Mouse (Mus musculus) midbrain, embryonic 10.5 days (tissue): ENCODE data around the gene G6pdx. TPM values are rescaled to one million over a fixed set of nuclear protein-coding genes. Genes with fewer than 3 reads are reported as not detected.

Source experiments
- DNase-seq: peaks from one replicate; pipeline ENCODE4 v3.0.0-alpha.2; 2017; ENCODE audit warnings: low spot score
- H3K27ac ChIP-seq: fragments of 300-500 bp; sonication (generic); replicated peaks from 2 replicates; pipeline ENCODE4 v1.5.1; 2016; ENCODE audit warnings: mild to moderate bottlenecking
- H3K27me3 ChIP-seq: fragments of 300-500 bp; sonication (generic); 2 replicates; pipeline ENCODE4 v1.6.1; 2016; ENCODE audit warnings: low read depth, mild to moderate bottlenecking; ENCODE audit not compliant: poor library complexity, severe bottlenecking
- H3K36me3 ChIP-seq: fragments of 300-500 bp; sonication (generic); 2 replicates; pipeline ENCODE4 v1.6.1; 2016; ENCODE audit warnings: mild to moderate bottlenecking, moderate library complexity
- H3K4me1 ChIP-seq: fragments of 300-500 bp; sonication (generic); 2 replicates; pipeline ENCODE4 v1.6.1; 2016
- H3K4me3 ChIP-seq: fragments of 300-500 bp; sonication (generic); 2 replicates; pipeline ENCODE4 v1.5.1; 2016; ENCODE audit warnings: mild to moderate bottlenecking, moderate library complexity
- H3K9me3 ChIP-seq: fragments of 300-500 bp; sonication (generic); replicated peaks from 2 replicates; pipeline ENCODE4 v1.6.1; 2016; ENCODE audit warnings: mild to moderate bottlenecking
- WGBS: fragments of 180-500 bp; shearing (Covaris S2); methylation state at CpG from one replicate; pipeline ENCODE4 v1.1.7; 2016; 5-methylcytosine and 5-hydroxymethylcytosine counted together
- polyA plus RNA-seq: library from polyadenylated mRNA; unstranded; fragments of >200 nt; fragmentation: Nextera tagmentation; extraction: Ambion mirVana; gene quantifications from 2 replicates; pipeline ENCODE4 v1.2.1, GENCODE M21; 2016

G6pdx gene
- polyA plus RNA-seq, 1 experiment from 2014 or later: 54.6 TPM

- peak within 1 kb of the TSS; percentile 63 for H3K4me3 ChIP-seq
- peak; percentile 82 for DNase-seq
- 20% methylated on average over 30 of the region's 30 CpGs for WGBS
- H3K4me1 ChIP-seq: peaks cover 11% of the 10 kb centered on the region; the same call in 1 of the 2 replicates
- no peaks in the 10 kb centered on the region for H3K27me3 ChIP-seq
- peak within 1 kb of the TSS; percentile 93 for H3K27ac ChIP-seq
- no peaks in the 10 kb centered on the region; the same call in none of the 2 replicates for H3K9me3 ChIP-seq
- H3K36me3 ChIP-seq: 0 out of 2 replicates have a peak, but pooled peaks cover under 1% of the 10 kb centered on the region
Measured at GRCm38 (mm10) chrX:74392535-74393443, 36.2 kb downstream of the G6pdx start, which contains the start of the genes Fam3a and Ikbkg. TSS of gene Fam3a (minus strand) at chrX:74393272. TSS of gene Ikbkg (plus strand) at chrX:74393290.

GRCm38 (mm10) chrX:74388153-74388552, 40.8 kb downstream of the G6pdx start:
- Histone ChIP-seq H3K4me1 (peaks cover 6% of the 10 kb centered on the region; the same call in 1 of the 2 replicates), H3K36me3 (peaks cover 31% of the 10 kb centered on the region), H3K4me3 (no peak overlapping the region), H3K27ac (no peak overlapping the region), H3K9me3 (no peaks in the 10 kb centered on the region), H3K27me3 (no peaks in the 10 kb centered on the region)
- DNase-seq: no peak

DNA sequence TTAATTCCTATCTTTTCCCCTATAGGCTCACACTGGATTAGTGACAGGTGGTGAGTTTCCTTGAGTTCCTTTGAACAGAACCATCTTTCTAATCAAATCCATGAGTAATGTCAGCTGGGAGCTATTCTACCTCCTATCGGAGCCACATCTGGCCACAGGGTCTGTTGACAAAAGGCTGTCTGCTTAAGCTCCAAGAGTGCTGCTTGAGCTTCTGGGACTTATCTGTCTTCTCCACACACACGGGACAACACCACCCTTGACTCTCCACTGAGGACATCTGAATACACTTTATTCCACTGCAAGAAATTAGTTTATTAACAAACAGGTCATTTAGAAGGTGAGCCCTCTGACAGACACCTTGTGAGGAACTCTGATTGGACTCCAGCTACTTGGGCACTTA, 44.5 kb downstream of the G6pdx start:
- no peaks in the 10 kb centered on the region for H3K4me1 ChIP-seq
- no peak overlapping the region for H3K4me3 ChIP-seq
- H3K9me3 ChIP-seq: no peaks in the 10 kb centered on the region
- H3K36me3 ChIP-seq: peaks cover 31% of the 10 kb centered on the region
- H3K27ac ChIP-seq: no peak overlapping the region
- no peak for DNase-seq
- H3K27me3 ChIP-seq: no peaks in the 10 kb centered on the region
- WGBS: 76% methylated on average over 2 of the region's 2 CpGs

GRCm38 (mm10) chrX:74372888-74373549, 56.0 kb downstream of the G6pdx start, which contains the start of the genes Ubl4a and Slc10a3:
TSS of gene Ubl4a (minus strand) at chrX:74373218.
TSS of gene Slc10a3 (minus strand) at chrX:74373349.
- Histone ChIP-seq H3K9me3 (0 out of 2 replicates have a peak, but pooled peaks cover 3% of the 10 kb centered on the region), H3K36me3 (peaks cover 14% of the 10 kb centered on the region), H3K4me3 (peak within 1 kb of the TSS; percentile 53), H3K27ac (peak within 1 kb of the TSS; percentile 65), H3K27me3 (no peaks in the 10 kb centered on the region), H3K4me1 (peaks cover 15% of the 10 kb centered on the region)
- 20% methylated on average over 32 of the region's 32 CpGs for WGBS
- peak; percentile 83 for DNase-seq

- 17% methylated on average over 49 of the region's 49 CpGs for WGBS
- Histone ChIP-seq H3K9me3 (0 out of 2 replicates have a peak, but pooled peaks cover 3% of the 10 kb centered on the region), H3K4me3 (peak overlapping the region; percentile 69), H3K27me3 (no peaks in the 10 kb centered on the region), H3K27ac (peak overlapping the region; percentile 91), H3K36me3 (peaks cover 25% of the 10 kb centered on the region), H3K4me1 (peaks cover 21% of the 10 kb centered on the region)
- DNase-seq: peak; percentile 70
Measured at GRCm38 (mm10) chrX:74368209-74368909, 60.6 kb downstream of the G6pdx start.

- Histone ChIP-seq H3K36me3 (peaks cover 25% of the 10 kb centered on the region), H3K4me3 (peak overlapping the region; percentile 69), H3K9me3 (0 out of 2 replicates have a peak, but pooled peaks cover 3% of the 10 kb centered on the region), H3K27me3 (no peaks in the 10 kb centered on the region), H3K27ac (peak overlapping the region; percentile 91), H3K4me1 (peaks cover 14% of the 10 kb centered on the region)
- no peak for DNase-seq
- WGBS: 73% methylated on average over 10 of the region's 10 CpGs
Measured at GRCm38 (mm10) chrX:74367512-74367911, 61.5 kb downstream of the G6pdx start.

Other genes starting within 250 kb of the G6pdx start
- 223 and 243 TPM in 2 replicates for gene Flna, start 179.4 kb downstream of the G6pdx start, polyA plus RNA-seq
- 18.5 and 20.1 TPM in 2 replicates for gene Emd, start 174.5 kb downstream of the G6pdx start, polyA plus RNA-seq
- gene Rpl10, start 158.4 kb downstream of the G6pdx start, polyA plus RNA-seq: 711 and 801 TPM in 2 replicates
- 75.7 and 77.9 TPM in 2 replicates for gene Taz, start 147.3 kb downstream of the G6pdx start, polyA plus RNA-seq
- gene Dnase1l1, start 146.9 kb downstream of the G6pdx start, polyA plus RNA-seq: 3.7 and 4.1 TPM in 2 replicates
- gene Atp6ap1, start 132.1 kb downstream of the G6pdx start, polyA plus RNA-seq: 89.8 and 111 TPM in 2 replicates
- gene Gdi1, start 124.2 kb downstream of the G6pdx start, polyA plus RNA-seq: 310 and 448 TPM in 2 replicates
- gene Fam50a, start 116.2 kb downstream of the G6pdx start, polyA plus RNA-seq: 66.8 and 67.5 TPM in 2 replicates
- gene Plxna3, start 100.1 kb downstream of the G6pdx start, polyA plus RNA-seq: 15.7 and 24.3 TPM in 2 replicates
- gene Lage3, start 75.6 kb downstream of the G6pdx start, polyA plus RNA-seq: 118 and 122 TPM in 2 replicates
- gene Ubl4a, start 56.0 kb downstream of the G6pdx start, polyA plus RNA-seq: 74.8 and 75.4 TPM in 2 replicates
- gene Slc10a3, start 55.8 kb downstream of the G6pdx start, polyA plus RNA-seq: 10.9 and 11.3 TPM in 2 replicates
- 27.0 and 31.3 TPM in 2 replicates for gene Fam3a, start 35.9 kb downstream of the G6pdx start, polyA plus RNA-seq
- 20.9 and 23.3 TPM in 2 replicates for gene Ikbkg, start 35.9 kb downstream of the G6pdx start, polyA plus RNA-seq
- not detected in 2 replicates for gene Gm6880, start 52.2 kb upstream of the G6pdx start, polyA plus RNA-seq
- not detected in 2 replicates for gene Olfr1326-ps1, start 145.7 kb upstream of the G6pdx start, polyA plus RNA-seq
- gene Olfr1325, start 163.5 kb upstream of the G6pdx start, polyA plus RNA-seq: not detected in 2 replicates
- gene Gm5640, start 216.4 kb upstream of the G6pdx start, polyA plus RNA-seq: not detected in 2 replicates